Mouse (Mus musculus) lung, postnatal 0 days (tissue): ENCODE measurements around the gene Card10.

Source experiments
- CTCF ChIP-seq: IDR thresholded peaks from 2 replicates; pipeline ENCODE4 v1.5.1; 2016; ENCODE audit warnings: antibody characterized with exemption, mild to moderate bottlenecking
- EP300 ChIP-seq: IDR thresholded peaks from 2 replicates; pipeline ENCODE4 v1.6.1; 2016; ENCODE audit warnings: antibody characterized with exemption, mild to moderate bottlenecking, control low read depth

DNA sequence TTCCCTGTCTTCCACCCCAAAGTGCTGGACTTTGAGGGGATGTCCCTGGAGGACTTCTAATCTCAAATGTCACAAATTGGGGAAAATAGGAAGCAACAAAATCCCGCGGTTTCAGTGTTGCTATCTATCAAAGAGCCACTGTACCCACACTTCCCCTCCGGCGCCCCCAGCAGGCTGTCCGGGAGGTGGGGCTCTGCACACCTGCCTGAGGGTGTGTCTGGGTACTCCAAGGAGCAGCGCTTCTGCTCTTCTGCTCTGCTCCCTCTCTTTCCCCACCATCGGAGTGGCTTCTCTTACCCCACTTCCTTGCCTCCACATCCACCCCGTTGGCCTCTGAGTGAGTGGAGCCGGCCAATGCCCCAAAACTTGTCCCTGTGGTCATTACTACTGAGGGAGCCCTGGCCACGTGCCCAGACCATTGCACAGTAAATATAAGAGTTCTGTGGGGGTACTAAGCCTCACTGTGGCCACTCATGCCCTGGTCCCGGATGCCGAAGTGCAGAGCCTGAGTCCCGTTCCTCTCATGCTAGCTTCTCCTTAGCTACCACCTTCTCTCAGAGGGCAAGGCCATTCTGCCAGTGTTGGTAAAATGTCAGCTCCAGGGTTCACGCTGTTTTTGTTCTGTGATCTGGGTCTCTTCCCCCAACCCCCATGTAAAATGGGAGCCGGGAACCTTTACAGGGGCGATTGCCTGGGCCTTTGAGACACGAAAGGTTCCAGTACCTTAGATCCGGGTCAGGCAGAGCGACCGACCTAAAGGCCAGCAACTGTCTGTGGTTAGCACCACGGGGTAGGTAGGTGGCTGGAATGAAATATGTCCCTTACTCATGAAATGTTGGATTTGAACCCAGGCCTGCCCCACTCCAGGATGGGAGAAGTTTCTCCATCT lies 41.0 kb upstream of the Card10 start:
- TF ChIP-seq CTCF (peak; percentile 32), EP300 (0 out of 2 replicates have a peak, but pooled peaks have one; percentile 20)
